Mouse (Mus musculus) stomach, postnatal 0 days (tissue): ENCODE results near the gene Arpc4.

Experiments
- CTCF ChIP-seq: IDR thresholded peaks from 2 replicates; pipeline ENCODE4 v1.5.1; 2016; ENCODE audit warnings: antibody characterized with exemption, low read depth, mild to moderate bottlenecking, moderate library complexity
- EP300 ChIP-seq: optimal IDR thresholded peaks from 2 replicates; pipeline ENCODE3; 2016; ENCODE audit warnings: antibody characterized with exemption

- TF ChIP-seq EP300 (no peak), CTCF (no peak)
These were observed 59.2 kb downstream of the Arpc4 start for GRCm38 (mm10) chr6:113437135-113437534.
